Mouse (Mus musculus) C2C12 (cell line): ENCODE measurements at regions not wholly inside any gene's neighbourhood (a gene's known extent, or its start where the extent isn't known, plus 50 kb on each side); places are given as distances from the start of the nearest gene placed in this dataset.

ENCODE experiments used
- CEBPB ChIP-seq: IDR thresholded peaks from one replicate; pipeline ENCODE4 v1.6.1; 2011; ENCODE audit warnings: low read depth, mild to moderate bottlenecking, control low read depth, moderate library complexity
- CTCF ChIP-seq: IDR thresholded peaks from one replicate; pipeline ENCODE4 v1.5.1; 2011; ENCODE audit not compliant: control insufficient read depth, insufficient read depth, insufficient read length
- MYOD1 ChIP-seq: IDR thresholded peaks from one replicate; pipeline ENCODE4 v1.6.1; 2011; ENCODE audit warnings: low read depth; ENCODE audit not compliant: control insufficient read depth, insufficient read length

DNA sequence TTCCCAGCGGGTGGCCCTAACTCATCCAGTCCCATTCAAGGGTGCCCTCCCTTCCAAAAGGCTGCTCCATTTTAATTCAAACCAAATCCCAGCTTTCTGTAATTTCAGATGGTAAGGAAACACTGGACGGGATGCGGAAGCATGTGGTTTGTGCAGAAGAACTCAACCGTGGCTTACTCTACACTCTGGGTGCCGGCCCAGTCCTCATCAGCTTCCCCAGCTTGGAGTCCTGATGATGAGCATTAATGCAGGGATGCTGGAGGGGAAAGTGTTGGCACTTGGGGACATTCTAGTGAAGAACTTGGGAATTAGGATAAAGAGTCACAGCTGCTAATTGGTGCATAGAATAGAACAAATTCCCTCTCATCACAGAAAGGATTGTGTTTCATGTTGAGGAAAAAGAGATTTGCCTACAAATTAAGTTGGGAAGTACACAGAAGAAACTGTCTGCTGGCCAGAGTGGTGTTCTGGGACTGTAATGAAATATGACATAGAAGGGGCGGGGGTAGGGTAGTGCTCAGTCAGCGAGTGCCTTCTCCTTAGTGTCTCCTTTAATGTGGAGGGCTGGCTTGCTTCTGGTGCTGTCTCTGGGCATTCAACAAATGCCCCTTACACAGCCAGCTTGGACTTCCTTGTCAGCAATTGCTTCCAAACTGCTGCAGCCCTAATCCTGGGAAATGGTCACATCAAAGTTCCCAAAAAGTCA is 285.0 kb upstream of the Bmper start:
- no peak for TF ChIP-seq CTCF
- no peak for TF ChIP-seq MYOD1
- no peak for TF ChIP-seq CEBPB
